Mouse (Mus musculus) neutrophil, adult 5-6 weeks (primary cell): Measurements from ENCODE around the gene Wdtc1. TPM values are rescaled to one million over a fixed set of nuclear protein-coding genes. Genes with fewer than 3 reads are reported as not detected.

Experiments
- ATAC-seq: fragments of 151-379, 151-347 bp; 2 replicates; pipeline ENCODE4 v1.8.0; 2017; ENCODE audit warnings: mild to moderate bottlenecking, moderate TSS enrichment; ENCODE audit not compliant: insufficient number of reproducible peaks, poor library complexity, low FRiP score, severe bottlenecking; ENCODE audit errors: extremely low read depth
- total RNA-seq: library from RNA; stranded (forward); fragments of 200-1000 nt; gene quantifications from 2 replicates; pipeline ENCODE4 v1.2.3, GENCODE M21; 2017

The Wdtc1 gene
- total RNA-seq, 1 experiment from 2014 or later = 23.0 TPM

- no peak for ATAC-seq
Measured at GRCm38 (mm10) chr4:133338521-133339095, 14.7 kb downstream of the Wdtc1 start.

- no peak for ATAC-seq
Measured at GRCm38 (mm10) chr4:133337833-133338520, 15.3 kb downstream of the Wdtc1 start.

GRCm38 (mm10) chr4:133333306-133333705, 20.0 kb downstream of the Wdtc1 start:
- no peak for ATAC-seq

GRCm38 (mm10) chr4:133330296-133330695, 23.0 kb downstream of the Wdtc1 start:
- ATAC-seq = no peak

- ATAC-seq = no peak
Measured at GRCm38 (mm10) chr4:133328129-133328528, 25.2 kb downstream of the Wdtc1 start.

GRCm38 (mm10) chr4:133319667-133320066, 33.6 kb downstream of the Wdtc1 start:
- ATAC-seq = no peak

GRCm38 (mm10) chr4:133315991-133316390, 37.3 kb downstream of the Wdtc1 start:
- no peak for ATAC-seq

GRCm38 (mm10) chr4:133314896-133315295, 38.4 kb downstream of the Wdtc1 start:
- no peak for ATAC-seq

- peak; percentile 73; the same call in 1 of the 2 replicates for ATAC-seq
Measured at GRCm38 (mm10) chr4:133309948-133310347, 43.3 kb downstream of the Wdtc1 start.

- ATAC-seq = peak; percentile 52; the same call in 1 of the 2 replicates
Measured at GRCm38 (mm10) chr4:133307331-133307730, 46.0 kb downstream of the Wdtc1 start.

GRCm38 (mm10) chr4:133305825-133306224, 47.5 kb downstream of the Wdtc1 start:
- ATAC-seq = no peak

- ATAC-seq = no peak
Measured at GRCm38 (mm10) chr4:133304770-133305169, 48.5 kb downstream of the Wdtc1 start.

GRCm38 (mm10) chr4:133302668-133303067, 50.6 kb downstream of the Wdtc1 start:
- no peak for ATAC-seq

GRCm38 (mm10) chr4:133301802-133302201, 51.5 kb downstream of the Wdtc1 start:
- ATAC-seq = no peak

- ATAC-seq = no peak
Measured at GRCm38 (mm10) chr4:133300421-133300820, 52.9 kb downstream of the Wdtc1 start.

GRCm38 (mm10) chr4:133299701-133300100, 53.6 kb downstream of the Wdtc1 start:
- ATAC-seq = no peak

GRCm38 (mm10) chr4:133298516-133299365, 54.5 kb downstream of the Wdtc1 start:
- no peak for ATAC-seq

- peak; percentile 53 for ATAC-seq
Measured at GRCm38 (mm10) chr4:133297801-133298238, 55.5 kb downstream of the Wdtc1 start.

GRCm38 (mm10) chr4:133297360-133297759, 55.9 kb downstream of the Wdtc1 start:
- no peak; the same call in 1 of the 2 replicates for ATAC-seq

GRCm38 (mm10) chr4:133294084-133294483, 59.2 kb downstream of the Wdtc1 start:
- ATAC-seq = no peak
